ENCODE assay signal across 8 mouse cellular contexts in genomic region chr1:190172979-190173461, GRCm38 (mm10). TPM values are rescaled to one million over a fixed set of nuclear protein-coding genes. Genes with fewer than 3 reads are reported as not detected.
DNase-seq lines count a peak whose midpoint lies in the region; ATAC-seq and TF ChIP-seq lines count a peak whose summit lies in the region.

No protein-coding gene starts in this region.

- no peak overlapping the region for H3K27ac ChIP-seq in cerebellum, adult 2 months (ENCODE audit: insufficient read depth, low read length)
- no peak overlapping the region for H3K27ac ChIP-seq in hindbrain, embryonic 10.5 days
- H3K27ac ChIP-seq in liver, postnatal 0 days (ENCODE audit: low read depth): peak overlapping the region; percentile 90

- peaks cover 12% of the 10 kb centered on the region for H3K4me1 ChIP-seq in cerebellum, adult 2 months (ENCODE audit: control insufficient read depth, insufficient read depth, low read length)
- H3K4me1 ChIP-seq in hindbrain, embryonic 10.5 days (replicated peaks): peaks cover 63% of the 10 kb centered on the region
- no peaks in the 10 kb centered on the region for H3K4me1 ChIP-seq in liver, postnatal 0 days (ENCODE audit: insufficient read depth)

- no peak for TF ChIP-seq EP300 in liver, postnatal 0 days (IDR thresholded peaks at IDR 0.05; ENCODE audit: low read depth)

- TF ChIP-seq CTCF in cerebellum, adult 2 months (IDR thresholded peaks at IDR 0.05; ENCODE audit: borderline replicate concordance, insufficient read depth, low read depth, low read length): no peak
- no peak for TF ChIP-seq CTCF in liver, postnatal 0 days (IDR thresholded peaks at IDR 0.05; ENCODE audit: low read depth)

- intact Hi-C loops in gastrocnemius, postnatal 14 days (cut with DNase I; ENCODE audit: low total_unique reads): no loop called here

- 70% methylated on average over 24 of the region's 24 CpGs for WGBS in cerebellum, adult 2 months
- WGBS in hindbrain, embryonic 10.5 days: under 1% methylated on average over 24 of the region's 24 CpGs
- under 1% methylated on average over 24 of the region's 24 CpGs for WGBS in liver, postnatal 0 days (ENCODE audit: insufficient replicate concordance)

- no peaks in the 10 kb centered on the region for H3K9me3 ChIP-seq in hindbrain, embryonic 10.5 days
- H3K9me3 ChIP-seq in liver, postnatal 0 days (ENCODE audit: low read length): no peaks in the 10 kb centered on the region

- no peaks in the 10 kb centered on the region for H3K27me3 ChIP-seq in cerebellum, adult 2 months (ENCODE audit: control insufficient read depth, insufficient read depth, low read length)
- H3K27me3 ChIP-seq in hindbrain, embryonic 10.5 days (ENCODE audit: insufficient read depth, poor library complexity, severe bottlenecking): peaks cover 68% of the 10 kb centered on the region
- H3K27me3 ChIP-seq in liver, postnatal 0 days (ENCODE audit: insufficient read depth, low read length): peaks cover 44% of the 10 kb centered on the region

- peak; percentile 17 to 34 for DNase-seq in cerebellum, adult 2 months
- no peak for DNase-seq in cerebellum, postnatal 4 days (ENCODE audit: low spot score in 2 of 2)
- DNase-seq in Muller cell, postnatal 12 days (ENCODE audit: inconsistent ontology term): peak; percentile 75
- DNase-seq in hindbrain, embryonic 10.5 days (ENCODE audit: low spot score): peak; percentile 60
- peak; percentile 31 for DNase-seq in liver, postnatal 0 days
- no peak for DNase-seq in spleen, postnatal 36 days (ENCODE audit: low spot score in 2 of 2)
- no peak for DNase-seq in adrenal gland, adult 18-20 months (ENCODE audit: low spot score in 2 of 2)
- DNase-seq in gastrocnemius, postnatal 14 days: no peak

- no peak for TF ChIP-seq POLR2A in cerebellum, adult 2 months (IDR thresholded peaks at IDR 0.05; ENCODE audit: borderline replicate concordance, insufficient read depth, low read length)

- no peaks in the 10 kb centered on the region for H3K36me3 ChIP-seq in hindbrain, embryonic 10.5 days
- no peaks in the 10 kb centered on the region for H3K36me3 ChIP-seq in liver, postnatal 0 days (replicated peaks; ENCODE audit: insufficient read depth, low read length)

- peak overlapping the region; percentile 58 for H3K9ac ChIP-seq in liver, postnatal 0 days (replicated peaks)

- no peak overlapping the region for H3K4me3 ChIP-seq in cerebellum, adult 2 months (replicated peaks; ENCODE audit: insufficient read depth, low read depth, low read length)
- peak overlapping the region; percentile 84 for H3K4me3 ChIP-seq in hindbrain, embryonic 10.5 days
- peak overlapping the region; percentile 65 for H3K4me3 ChIP-seq in liver, postnatal 0 days (ENCODE audit: low read depth, low read length)

- ATAC-seq in liver, postnatal 0 days: no peak

- peak overlapping the region; percentile 75 for H3K4me2 ChIP-seq in liver, postnatal 0 days (ENCODE audit: low read depth, low read length)

RNA-seq across cellular contexts. Expression of gene Prox1, which starts 2.5 kb away (rescaled TPM):
- polyA plus RNA-seq in cerebellum, adult 2 months (2012; rRNA removed): 13.7 and 14.7 TPM in 2 replicates
- polyA plus RNA-seq in hindbrain, embryonic 10.5 days (2016; fragmentation: Nextera tagmentation; extraction: Ambion mirVana): 7.5 and 9.4 TPM in 2 replicates
- 10.0 and 11.8 TPM in 2 replicates for polyA plus RNA-seq in liver, postnatal 0 days (2015; fragmentation: Nextera tagmentation; extraction: Ambion mirVana)
- total RNA-seq in adrenal gland, adult 18-20 months (2021): 10 to 100 TPM; 16.2 to 28.2 TPM
- total RNA-seq in gastrocnemius, postnatal 14 days (2021): 1 to 10 TPM; 4.1 to 5.7 TPM

Comparison
In these comparisons a context has a peak if more than half of its experiments do, and no peak if none do; other contexts are left out.
1. DNase-seq: peak in cerebellum, adult 2 months (2 of 2), Muller cell, postnatal 12 days (single experiment), hindbrain, embryonic 10.5 days (single experiment) and liver, postnatal 0 days (single experiment); none in cerebellum, postnatal 4 days (0 of 2), spleen, postnatal 36 days (0 of 2), adrenal gland, adult 18-20 months (0 of 2) and gastrocnemius, postnatal 14 days (single experiment).